Mouse (Mus musculus): Measurements from ENCODE around the gene Ankrd35. TPM values are rescaled to one million over a fixed set of nuclear protein-coding genes. Genes with fewer than 3 reads are reported as not detected.
"Not testable (repeated sequence)": the region's sequence is repeated elsewhere in the genome, so short reads cannot be mapped to it uniquely, and the experiment has no call there.

Gene Ankrd35
- under 1 TPM in 2 of 3 experiments, not detected in 1; 0.53 to 0.97 TPM for polyA plus RNA-seq (2017; shearing (Covaris generic))

- peak; percentile 94 for ATAC-seq
Observed at GRCm38 (mm10) chr3:96669727-96670468, at the start of gene Ankrd35. Gene Ankrd35 (plus strand): TSS chr3:96670131.

- ATAC-seq = no peak
Observed at GRCm38 (mm10) chr3:96623201-96623600, 46.7 kb upstream of the Ankrd35 start.

- ATAC-seq = peak; percentile 98
Observed at GRCm38 (mm10) chr3:96629729-96630600, 40.0 kb upstream of the Ankrd35 start, which contains the start of gene Rbm8a. Gene Rbm8a (plus strand): TSS chr3:96629933.

GRCm38 (mm10) chr3:96632058-96632457 lies 37.9 kb upstream of the Ankrd35 start:
- ATAC-seq = no peak

- no peak for ATAC-seq
Observed at GRCm38 (mm10) chr3:96634015-96634414, 35.9 kb upstream of the Ankrd35 start.

- peak; percentile 87 for ATAC-seq
Observed at GRCm38 (mm10) chr3:96634928-96635879, 34.7 kb upstream of the Ankrd35 start, which contains the start of the genes Pex11b and Gm42957. Gene Pex11b (plus strand): TSS chr3:96635376. Gene Gm42957 (plus strand): TSS chr3:96635474.

GRCm38 (mm10) chr3:96635906-96636305 lies 34.0 kb upstream of the Ankrd35 start:
- no peak for ATAC-seq

- no peak for ATAC-seq
Observed at GRCm38 (mm10) chr3:96636448-96636847, 33.5 kb upstream of the Ankrd35 start.

GRCm38 (mm10) chr3:96639219-96639618 lies 30.7 kb upstream of the Ankrd35 start:
- ATAC-seq = peak; percentile 30

- ATAC-seq = no peak
Observed at GRCm38 (mm10) chr3:96645018-96645649, 24.8 kb upstream of the Ankrd35 start, which contains the start of gene Itga10. Gene Itga10 (plus strand): TSS chr3:96645584.

- ATAC-seq = no peak
Observed at GRCm38 (mm10) chr3:96647365-96647764, 22.6 kb upstream of the Ankrd35 start.

- no peak for ATAC-seq
Observed at GRCm38 (mm10) chr3:96660901-96661300, 9.0 kb upstream of the Ankrd35 start.

GRCm38 (mm10) chr3:96662731-96663316 lies 7.1 kb upstream of the Ankrd35 start:
- ATAC-seq = no peak

- peak; percentile 60 for ATAC-seq
Observed at GRCm38 (mm10) chr3:96663432-96664239, 6.3 kb upstream of the Ankrd35 start.

GRCm38 (mm10) chr3:96665732-96666363 lies 4.1 kb upstream of the Ankrd35 start:
- ATAC-seq = not testable (repeated sequence)

- no peak for ATAC-seq
Observed at GRCm38 (mm10) chr3:96666916-96667315, 3.0 kb upstream of the Ankrd35 start.

- no peak for ATAC-seq
Observed at GRCm38 (mm10) chr3:96667316-96667715, 2.6 kb upstream of the Ankrd35 start.

GRCm38 (mm10) chr3:96668424-96669067 lies 1.4 kb upstream of the Ankrd35 start:
- no peak for ATAC-seq

- no peak for ATAC-seq
Observed at GRCm38 (mm10) chr3:96671519-96671918, 1.6 kb downstream of the Ankrd35 start.
